Mouse (Mus musculus) G1E (cell line): ENCODE measurements at regions not wholly inside any gene's neighbourhood (a gene's known extent, or its start where the extent isn't known, plus 50 kb on each side); places are given as distances from the start of the nearest gene placed in this dataset.

Source experiments
- CTCF ChIP-seq: IDR thresholded peaks from 2 replicates; pipeline ENCODE4 v1.5.1; 2012; ENCODE audit warnings: low read depth, low read length, inconsistent platforms, mixed read lengths
- GATA1 ChIP-seq: IDR thresholded peaks from 2 replicates; pipeline ENCODE4 v1.6.1; 2012; ENCODE audit warnings: borderline replicate concordance, low read length, inconsistent platforms, mixed read lengths
- POLR2AphosphoS5 ChIP-seq: IDR thresholded peaks from 2 replicates; pipeline ENCODE4 v1.6.1; 2012; ENCODE audit warnings: low read depth, low read length, inconsistent platforms; ENCODE audit not compliant: insufficient replicate concordance
- TAL1 ChIP-seq: conservative IDR thresholded peaks from 2 replicates; pipeline ENCODE4 v1.6.1; 2012; ENCODE audit warnings: low read depth, low read length, inconsistent platforms, mixed read lengths

DNA sequence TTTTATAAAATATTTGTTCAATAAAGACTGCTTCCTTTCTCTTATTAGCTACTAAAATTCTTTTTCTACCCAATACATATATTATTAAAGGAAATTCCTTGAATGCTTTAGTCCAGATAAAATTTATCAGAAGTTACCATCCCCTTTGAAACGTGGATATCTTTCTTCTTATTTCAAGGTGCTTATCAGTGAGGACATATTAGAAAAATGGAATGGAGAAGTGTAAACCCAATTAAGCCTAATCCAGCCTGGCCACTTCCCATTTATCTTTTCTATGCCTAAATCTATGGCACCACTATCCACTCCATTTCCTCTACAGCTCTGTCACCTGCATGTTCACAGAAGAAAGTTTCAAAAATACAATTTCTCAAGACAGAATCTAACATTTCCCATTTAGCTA lies 568.5 kb upstream of the Vstm2a start:
- TF ChIP-seq CTCF (no peak), TAL1 (peak; percentile 62; the same call in 1 of the 2 replicates), POLR2AphosphoS5 (no peak), GATA1 (no peak)
